Mouse (Mus musculus): Measurements from ENCODE around the gene Gm7534. TPM values are rescaled to one million over a fixed set of nuclear protein-coding genes. Genes with fewer than 3 reads are reported as not detected.

The Gm7534 gene
- polyA plus RNA-seq, 1 experiment from 2014 or later: not detected

Other genes with a start within 250 kb of the Gm7534 start
- 3,165 and 3,185 TPM in 2 replicates for gene Hmgn2, start 234.4 kb downstream of the Gm7534 start, polyA plus RNA-seq (2016; fragmentation: Nextera tagmentation; extraction: Ambion mirVana)
- 40.4 and 49.7 TPM in 2 replicates for gene Dhdds, start 202.1 kb downstream of the Gm7534 start, polyA plus RNA-seq (2016; fragmentation: Nextera tagmentation; extraction: Ambion mirVana)
- gene Lin28a, start 184.2 kb downstream of the Gm7534 start, polyA plus RNA-seq (2016; fragmentation: Nextera tagmentation; extraction: Ambion mirVana): 0.42 and 0.51 TPM in 2 replicates
- not detected in 2 replicates for gene Zfp683, start 149.2 kb downstream of the Gm7534 start, polyA plus RNA-seq (2016; fragmentation: Nextera tagmentation; extraction: Ambion mirVana)
- 5.6 and 6.1 TPM in 2 replicates for gene Crybg2, start 142.2 kb downstream of the Gm7534 start, polyA plus RNA-seq (2016; fragmentation: Nextera tagmentation; extraction: Ambion mirVana)
- gene Cd52, start 107.9 kb downstream of the Gm7534 start, polyA plus RNA-seq (2016; fragmentation: Nextera tagmentation; extraction: Ambion mirVana): 7.7 and 7.9 TPM in 2 replicates
- 9.6 and 10.4 TPM in 2 replicates for gene Ubxn11, start 100.4 kb downstream of the Gm7534 start, polyA plus RNA-seq (2016; fragmentation: Nextera tagmentation; extraction: Ambion mirVana)
- gene Sh3bgrl3, start 74.2 kb downstream of the Gm7534 start, polyA plus RNA-seq (2016; fragmentation: Nextera tagmentation; extraction: Ambion mirVana): 318 and 336 TPM in 2 replicates
- 36.4 and 38.3 TPM in 2 replicates for gene Cep85, start 15.9 kb downstream of the Gm7534 start, polyA plus RNA-seq (2016; fragmentation: Nextera tagmentation; extraction: Ambion mirVana)
- gene Catsper4, start 24.4 kb upstream of the Gm7534 start, polyA plus RNA-seq (2016; fragmentation: Nextera tagmentation; extraction: Ambion mirVana): not detected in 2 replicates
- gene Cnksr1, start 35.4 kb upstream of the Gm7534 start, polyA plus RNA-seq (2016; fragmentation: Nextera tagmentation; extraction: Ambion mirVana): 1.7 and 2.0 TPM in 2 replicates
- gene E130218I03Rik, start 40.7 kb upstream of the Gm7534 start, polyA plus RNA-seq (2016; fragmentation: Nextera tagmentation; extraction: Ambion mirVana): 0.78 and 0.96 TPM in 2 replicates
- gene Zfp593, start 42.6 kb upstream of the Gm7534 start, polyA plus RNA-seq (2016; fragmentation: Nextera tagmentation; extraction: Ambion mirVana): 17.5 and 19.2 TPM in 2 replicates
- not detected in 2 replicates for gene Gm30191, start 43.9 kb upstream of the Gm7534 start, polyA plus RNA-seq (2016; fragmentation: Nextera tagmentation; extraction: Ambion mirVana)
- gene Grrp1, start 51.1 kb upstream of the Gm7534 start, polyA plus RNA-seq (2016; fragmentation: Nextera tagmentation; extraction: Ambion mirVana): 4.2 and 5.9 TPM in 2 replicates
- 23.9 and 24.6 TPM in 2 replicates for gene Pdik1l, start 84.9 kb upstream of the Gm7534 start, polyA plus RNA-seq (2016; fragmentation: Nextera tagmentation; extraction: Ambion mirVana)
- gene Trim63, start 112.1 kb upstream of the Gm7534 start, polyA plus RNA-seq (2016; fragmentation: Nextera tagmentation; extraction: Ambion mirVana): 3.3 and 3.6 TPM in 2 replicates
- 0.06 and 0.15 TPM in 2 replicates for gene Slc30a2, start 140.2 kb upstream of the Gm7534 start, polyA plus RNA-seq (2016; fragmentation: Nextera tagmentation; extraction: Ambion mirVana)
- 3.4 and 4.1 TPM in 2 replicates for gene Extl1, start 180.8 kb upstream of the Gm7534 start, polyA plus RNA-seq (2016; fragmentation: Nextera tagmentation; extraction: Ambion mirVana)
- 9.7 and 10.9 TPM in 2 replicates for gene Pafah2, start 193.3 kb upstream of the Gm7534 start, polyA plus RNA-seq (2016; fragmentation: Nextera tagmentation; extraction: Ambion mirVana)